Mouse (Mus musculus): ENCODE data around the gene Klk1b5. TPM values are rescaled to one million over a fixed set of nuclear protein-coding genes. Genes with fewer than 3 reads are reported as not detected.

Gene Klk1b5
- polyA plus RNA-seq, 1 experiment = not detected

DNA sequence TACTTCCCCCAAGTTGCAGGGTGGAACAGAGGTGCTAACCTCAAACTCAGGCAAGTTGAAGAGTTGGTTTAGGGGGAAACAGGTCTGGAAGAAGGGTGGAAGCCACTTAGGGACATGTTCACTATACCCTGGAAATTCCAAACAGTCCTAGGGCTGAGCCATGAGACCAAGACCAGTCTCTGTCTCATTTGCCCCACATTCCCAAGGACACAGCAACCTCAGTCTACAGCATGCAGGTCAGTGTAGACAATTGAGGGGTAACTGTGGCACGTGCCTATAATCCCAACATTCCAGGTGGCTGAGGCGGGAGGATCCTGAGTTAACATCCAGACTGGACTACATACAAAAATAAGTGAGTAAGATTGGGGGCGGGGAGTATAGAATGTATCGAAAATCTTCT is 33.5 kb downstream of the Klk1b5 start:
- no peak for TF ChIP-seq GATA1 (IDR thresholded peaks at IDR 0.05; ENCODE audit: low read length)

DNA sequence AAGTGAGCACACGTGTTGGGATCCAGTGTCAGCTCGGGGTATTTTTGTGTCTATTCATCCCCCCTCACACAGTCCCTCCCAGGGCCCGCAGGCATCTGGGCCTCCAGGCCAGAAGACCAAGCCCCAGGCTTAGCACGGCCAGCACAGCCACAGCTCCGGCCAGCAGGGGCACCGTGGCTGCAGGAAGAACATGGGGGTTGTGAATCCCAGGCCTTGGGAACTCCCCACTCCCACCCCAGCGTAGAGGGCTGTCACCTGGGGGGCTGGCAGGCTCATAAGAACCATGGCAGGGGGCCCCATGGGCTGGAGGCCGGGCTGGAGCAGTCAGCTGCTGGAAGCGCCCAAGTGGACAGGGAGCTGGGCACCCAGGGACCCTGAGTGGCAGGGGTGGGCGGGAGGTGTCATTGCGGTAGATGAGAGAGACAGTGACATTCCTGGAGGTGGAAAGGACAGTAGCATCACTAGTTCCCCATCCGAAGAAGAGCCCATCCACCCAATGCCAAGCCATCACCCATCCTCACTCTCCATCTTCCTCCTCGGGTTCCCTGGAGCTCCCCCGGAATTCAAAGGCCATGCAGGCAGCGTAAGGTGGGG is 37.4 kb downstream of the Klk1b5 start:
- no peak for TF ChIP-seq GATA1 (IDR thresholded peaks at IDR 0.05; ENCODE audit: low read length)

DNA sequence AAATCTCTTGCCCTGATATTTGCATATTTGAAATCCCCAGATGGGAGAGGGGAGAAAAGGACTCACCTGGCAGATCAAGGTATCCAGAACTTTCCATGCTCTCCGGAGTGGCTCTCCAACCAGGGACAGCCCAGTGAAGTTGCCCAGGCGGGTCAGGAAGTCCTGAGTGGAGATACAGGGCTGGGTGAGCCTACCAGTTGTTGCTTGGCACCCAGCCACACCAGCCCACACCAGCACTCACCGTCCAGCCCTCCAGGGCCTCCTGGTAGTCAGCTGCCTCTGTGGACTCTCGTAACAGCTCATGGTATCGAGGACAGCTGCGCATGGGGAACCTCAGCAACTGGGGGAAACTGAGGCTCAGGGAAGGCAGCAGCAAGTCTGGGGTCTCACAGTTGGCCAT is 39.2 kb downstream of the Klk1b5 start:
- no peak for TF ChIP-seq GATA1 (IDR thresholded peaks at IDR 0.05; ENCODE audit: low read length)

DNA sequence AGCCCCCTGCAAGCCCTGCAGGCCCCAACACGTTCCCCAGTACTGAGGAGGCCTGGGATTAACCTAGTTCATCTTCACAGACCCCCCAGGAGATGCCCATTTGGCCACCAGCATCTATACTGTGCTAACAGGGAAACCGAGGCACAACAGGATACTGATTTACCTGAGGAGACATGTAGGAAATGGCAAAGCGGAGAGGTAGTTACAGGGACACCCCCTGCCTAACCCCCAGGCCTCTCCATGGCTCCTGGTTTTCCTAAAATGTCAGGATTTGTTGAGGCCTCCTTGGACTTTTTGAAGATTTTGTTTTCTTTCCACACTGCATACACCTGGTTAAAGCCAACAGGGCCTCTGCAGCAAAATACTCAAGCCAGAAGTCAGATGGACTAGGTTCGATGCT is 41.5 kb downstream of the Klk1b5 start, which contains the start of gene Acp4:
Gene Acp4 (minus strand): TSS at position 101 of the 400 bp plus-strand sequence.
- no peak for TF ChIP-seq GATA1 (IDR thresholded peaks at IDR 0.05; ENCODE audit: low read length)

DNA sequence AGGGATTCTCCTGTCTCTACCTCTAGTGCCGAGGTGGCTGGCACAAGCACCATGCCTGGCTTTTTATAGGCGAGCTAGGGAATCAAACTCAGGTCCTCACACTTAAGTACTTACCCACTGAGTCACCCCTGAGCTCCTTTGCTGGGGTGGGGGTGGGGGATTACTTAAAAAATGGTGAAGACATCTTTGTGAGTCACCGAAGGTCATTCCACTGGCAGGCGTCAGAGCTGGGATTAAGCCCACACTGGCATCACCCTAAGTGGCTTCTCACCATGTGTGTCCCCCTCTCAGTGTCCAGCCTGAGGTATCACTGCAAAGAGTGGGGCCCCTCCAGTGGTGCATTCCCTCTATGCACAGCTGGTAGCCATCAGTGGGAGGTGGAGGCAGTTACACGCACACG is 44.7 kb downstream of the Klk1b5 start:
- no peak for TF ChIP-seq GATA1 (IDR thresholded peaks at IDR 0.05; ENCODE audit: low read length)

DNA sequence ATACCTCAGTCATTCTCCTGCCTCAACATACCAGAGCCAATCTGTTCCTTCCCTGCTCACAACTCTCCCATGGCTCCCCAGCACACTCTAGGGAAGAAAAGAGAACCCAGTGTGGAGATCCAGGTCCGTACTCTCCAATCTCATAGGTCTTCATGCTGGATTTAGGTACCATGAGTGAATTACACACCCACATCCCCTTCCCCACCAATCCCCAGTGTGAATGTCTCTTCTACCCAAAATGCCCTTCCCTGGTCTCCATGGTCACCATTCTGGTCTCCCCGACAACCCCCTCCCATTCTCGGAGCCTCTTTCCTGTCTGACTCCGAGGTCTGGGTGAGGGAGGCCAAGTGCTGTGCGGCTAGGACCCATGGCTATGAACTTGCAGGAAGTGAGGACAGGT is 45.4 kb downstream of the Klk1b5 start, which contains the start of gene Gm15517:
Gene Gm15517 (plus strand): TSS at position 301 of the 400 bp plus-strand sequence.
- no peak for TF ChIP-seq GATA1 (IDR thresholded peaks at IDR 0.05; ENCODE audit: low read length)

DNA sequence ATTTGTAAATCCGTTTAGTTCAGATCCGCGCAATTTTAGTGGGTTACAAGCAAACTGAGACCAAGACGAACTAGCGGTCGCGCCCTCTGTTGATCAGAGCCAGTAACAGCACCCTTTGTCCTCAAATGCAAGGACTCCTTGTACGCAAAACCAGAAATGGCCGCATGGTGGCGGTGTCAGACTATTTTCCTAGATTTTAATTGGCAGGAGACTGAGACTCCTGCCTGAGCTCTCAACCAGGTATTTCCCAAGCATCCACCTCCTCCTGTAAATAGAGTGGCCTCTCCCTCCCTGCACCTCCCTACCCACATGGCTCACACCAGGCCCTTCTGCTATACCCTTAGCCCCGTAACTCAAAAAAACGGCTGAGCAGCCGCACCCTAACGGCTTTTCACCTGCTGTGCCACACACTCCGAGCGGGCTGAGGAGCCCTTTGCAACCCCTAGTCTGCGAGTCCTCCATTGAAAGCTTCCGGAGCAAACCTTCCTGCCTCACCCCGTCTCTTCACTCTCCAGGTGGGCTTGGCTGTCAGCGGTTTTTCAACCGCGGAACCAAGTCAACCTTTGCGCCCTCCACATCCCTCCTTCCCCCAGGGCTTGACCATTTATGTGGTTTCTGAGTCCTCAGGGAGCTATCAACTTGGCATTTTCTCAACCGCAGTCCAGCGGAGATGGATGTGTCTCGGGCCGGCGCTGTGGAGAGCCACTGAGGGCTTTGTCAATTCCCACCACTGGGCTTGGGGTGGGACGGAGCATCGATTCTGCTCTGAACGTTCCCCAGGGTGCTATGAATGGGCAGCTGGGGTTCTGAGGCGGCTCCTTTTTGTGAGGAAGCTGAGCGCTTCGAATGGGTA is 47.3 kb downstream of the Klk1b5 start:
- no peak for TF ChIP-seq GATA1 (IDR thresholded peaks at IDR 0.05; ENCODE audit: low read length)

DNA sequence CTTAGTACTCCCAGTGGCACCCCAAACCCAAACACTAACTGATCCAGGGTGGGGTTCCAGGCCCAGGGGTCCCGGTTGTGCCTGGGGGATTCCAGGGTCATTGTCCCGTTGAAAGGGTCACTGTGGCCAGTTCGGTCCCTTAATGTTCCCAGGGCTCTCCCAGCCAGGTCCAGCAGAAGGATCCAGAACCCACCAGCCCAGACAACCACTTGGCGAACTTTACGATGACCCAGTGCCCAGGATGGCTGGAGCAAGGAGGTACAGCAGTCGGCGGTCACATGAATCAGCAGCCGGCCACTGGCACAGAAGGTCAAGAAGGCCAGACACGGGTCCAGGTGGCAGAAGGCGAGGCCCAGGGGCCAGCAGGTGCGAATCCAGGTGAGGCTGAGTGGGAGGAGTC is 52.4 kb downstream of the Klk1b5 start:
- TF ChIP-seq GATA1 (IDR thresholded peaks at IDR 0.05; ENCODE audit: low read length) = no peak

DNA sequence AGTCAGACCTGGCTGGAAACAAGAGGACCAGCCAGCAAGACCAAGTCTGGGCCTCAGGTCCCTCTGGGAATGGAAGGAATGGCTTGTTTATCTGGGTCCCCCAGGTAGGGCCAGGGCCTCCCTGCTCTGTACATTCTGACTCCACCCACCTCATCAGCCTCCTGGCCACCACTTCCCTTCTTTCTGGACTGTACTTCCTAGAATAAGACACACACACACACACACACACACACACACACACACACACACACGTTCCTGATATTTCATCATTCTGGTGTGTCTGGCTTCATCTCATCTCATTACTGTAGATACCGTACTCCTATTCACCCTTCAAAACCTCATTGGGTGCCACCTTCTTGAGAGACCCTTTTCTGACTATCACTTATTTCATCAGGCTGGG is 53.7 kb downstream of the Klk1b5 start:
- TF ChIP-seq GATA1 (IDR thresholded peaks at IDR 0.05; ENCODE audit: low read length) = no peak

Other genes with a start within 250 kb of the Klk1b5 start
- gene Klk1b1, start 249.2 kb upstream of the Klk1b5 start, polyA plus RNA-seq (2012) = not detected in 2 replicates
- gene Klk1b9, start 239.9 kb upstream of the Klk1b5 start, polyA plus RNA-seq (2012) = not detected in 2 replicates
- gene Klk1b11, start 220.1 kb upstream of the Klk1b5 start, polyA plus RNA-seq (2012) = not detected in 2 replicates
- gene Klk1b26, start 203.8 kb upstream of the Klk1b5 start, polyA plus RNA-seq (2012) = not detected in 2 replicates
- not detected in 2 replicates for gene Klk1b27, start 163.7 kb upstream of the Klk1b5 start, polyA plus RNA-seq (2012)
- not detected in 2 replicates for gene Klk1b21, start 113.6 kb upstream of the Klk1b5 start, polyA plus RNA-seq (2012)
- not detected in 2 replicates for gene Klk1b22, start 103.3 kb upstream of the Klk1b5 start, polyA plus RNA-seq (2012)
- gene Klk1b16, start 79.2 kb upstream of the Klk1b5 start, polyA plus RNA-seq (2012) = not detected in 2 replicates
- gene Klk1b24, start 27.7 kb upstream of the Klk1b5 start, polyA plus RNA-seq (2012) = not detected in 2 replicates
- gene Klk1b3, start 17.8 kb upstream of the Klk1b5 start, polyA plus RNA-seq (2012) = not detected in 2 replicates
- gene Klk1b4, start 8.5 kb upstream of the Klk1b5 start, polyA plus RNA-seq (2012) = not detected in 2 replicates
- not detected in 2 replicates for gene Klk1, start 9.4 kb downstream of the Klk1b5 start, polyA plus RNA-seq (2012)
- gene Gm36864, start 20.2 kb downstream of the Klk1b5 start, polyA plus RNA-seq (2012) = not detected in 2 replicates
- gene 1700028J19Rik, start 30.8 kb downstream of the Klk1b5 start, polyA plus RNA-seq (2012) = 0.13 and 0.17 TPM in 2 replicates
- 379 and 401 TPM in 2 replicates for gene 2410002F23Rik, start 30.8 kb downstream of the Klk1b5 start, polyA plus RNA-seq (2012)
- gene Acp4, start 41.4 kb downstream of the Klk1b5 start, polyA plus RNA-seq (2012) = not detected in 2 replicates
- not detected in 2 replicates for gene Gm15517, start 45.5 kb downstream of the Klk1b5 start, polyA plus RNA-seq (2012)
- gene Clec11a, start 91.0 kb downstream of the Klk1b5 start, polyA plus RNA-seq (2012) = 2.8 and 3.2 TPM in 2 replicates
- 1.6 and 1.8 TPM in 2 replicates for gene Shank1, start 94.3 kb downstream of the Klk1b5 start, polyA plus RNA-seq (2012)
- not detected in 2 replicates for gene Syt3, start 168.2 kb downstream of the Klk1b5 start, polyA plus RNA-seq (2012)
- gene 1700008O03Rik, start 169.9 kb downstream of the Klk1b5 start, polyA plus RNA-seq (2012) = 0.64 and 0.79 TPM in 2 replicates
- gene Lrrc4b, start 213.1 kb downstream of the Klk1b5 start, polyA plus RNA-seq (2012) = not detected in 2 replicates
- not detected in 2 replicates for gene Aspdh, start 249.4 kb downstream of the Klk1b5 start, polyA plus RNA-seq (2012)

Data from G1E-ER4 (cell line).